Mouse (Mus musculus): Measurements from ENCODE around the gene Twf1. TPM values are rescaled to one million over a fixed set of nuclear protein-coding genes. Genes with fewer than 3 reads are reported as not detected.

The Twf1 gene
- total RNA-seq, 2 experiments from 2014 or later, result 81.2 to 87.1 TPM

Other genes starting within 250 kb of the Twf1 start
- 1 to 10 TPM; 1.7 to 2.3 TPM for gene Adamts20, start 124.5 kb downstream of the Twf1 start, total RNA-seq (2021)
- 1 to 10 TPM; 3.4 to 3.6 TPM for gene Pus7l, start 46.3 kb downstream of the Twf1 start, total RNA-seq (2021)
- gene Irak4, start 46.2 kb downstream of the Twf1 start, total RNA-seq (2021), result 10 to 100 TPM in 1 of 2 experiments, 1 to 10 TPM in 1; 9.8 to 11.1 TPM
- gene Tmem117, start 39.3 kb upstream of the Twf1 start, total RNA-seq (2021), result 1 to 10 TPM; 3.1 to 3.3 TPM

All from adrenal gland, adult 18-20 months (tissue).